Mouse (Mus musculus): ENCODE measurements around the gene Fam71b. TPM values are rescaled to one million over a fixed set of nuclear protein-coding genes. Genes with fewer than 3 reads are reported as not detected.

Fam71b gene
- total and polyA plus RNA-seq, 2 experiments from 2014 or later = not detected

DNA sequence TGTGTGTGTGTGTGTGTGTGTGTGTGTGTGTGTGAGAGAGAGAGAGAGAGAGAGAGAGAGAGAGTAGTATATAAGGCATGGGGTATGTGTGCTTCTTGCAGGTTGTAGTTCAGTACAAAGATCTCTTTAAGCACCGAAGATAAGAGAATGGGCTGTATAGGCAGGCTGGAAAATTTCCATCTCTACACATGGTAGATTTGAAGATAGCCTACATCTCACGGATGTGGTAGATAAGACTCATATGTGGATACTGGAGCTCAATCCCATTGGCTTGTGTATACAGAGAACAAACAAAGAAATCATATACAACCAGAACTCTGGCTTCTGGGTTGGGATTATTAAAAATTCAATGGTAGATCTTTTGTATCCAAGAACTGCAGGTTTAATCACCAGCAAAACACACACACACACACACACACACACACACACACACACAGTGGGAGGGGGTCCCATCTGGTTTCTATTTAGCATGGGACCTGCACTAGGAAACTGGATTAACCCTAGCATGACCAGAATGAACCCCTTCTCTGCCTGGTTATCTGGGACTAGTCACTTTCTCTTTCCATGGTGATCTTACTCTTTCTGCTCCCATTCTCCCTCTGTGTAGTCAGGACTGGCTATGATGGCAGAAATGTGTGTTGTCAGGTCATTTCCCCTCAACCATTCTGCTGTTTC, 35.2 kb upstream of the Fam71b start:
- no peak overlapping the region for H3K4me2 ChIP-seq (ENCODE audit: low read depth, low read length)
- no peaks in the 10 kb centered on the region for H3K27me3 ChIP-seq (ENCODE audit: control insufficient read depth, insufficient read depth, low read length)

DNA sequence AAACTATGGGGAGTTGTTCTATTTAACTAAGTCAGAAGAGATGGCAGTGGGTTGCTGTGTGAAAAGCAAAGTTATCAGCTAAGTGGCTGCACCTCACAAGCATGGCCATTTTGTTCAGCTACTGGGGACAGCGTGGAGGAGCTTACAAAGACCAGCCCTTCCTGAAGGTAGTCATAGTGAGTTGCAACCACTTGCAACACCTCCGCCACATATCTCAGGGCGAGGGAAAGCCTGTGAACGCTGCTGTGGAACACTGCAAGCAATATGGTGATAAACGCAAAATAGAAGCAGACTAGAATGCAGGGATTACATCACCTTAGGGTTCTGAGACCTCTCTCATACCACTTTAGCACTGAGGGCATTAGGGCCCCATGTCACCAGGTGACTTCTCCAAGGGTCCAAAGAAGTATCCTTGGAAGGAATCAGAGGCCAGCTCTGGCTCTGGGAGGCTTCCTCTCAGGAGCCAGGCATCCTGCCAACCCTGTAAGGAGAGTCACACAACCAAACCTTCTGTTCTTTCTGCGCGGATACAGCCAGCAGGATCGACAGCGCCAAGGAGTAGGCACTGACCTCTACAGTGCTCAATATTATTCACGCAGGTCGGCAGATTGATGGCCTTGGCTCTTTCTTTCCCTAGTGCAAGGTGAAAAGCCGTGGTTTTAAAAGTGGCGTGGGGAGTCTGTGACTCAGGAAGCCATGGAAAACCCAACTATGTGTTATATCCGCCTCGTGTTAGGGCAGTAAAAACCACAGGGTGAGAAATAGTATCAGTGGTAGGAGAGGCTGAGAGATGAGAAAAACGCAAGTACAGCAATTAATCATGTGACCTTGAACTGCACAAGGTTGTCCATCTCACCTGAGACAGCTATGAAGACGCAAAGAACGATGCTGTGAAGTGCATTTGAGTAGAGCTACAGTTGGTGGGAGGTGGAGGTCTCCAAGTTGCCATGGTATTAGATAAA, 34.0 kb upstream of the Fam71b start:
- DNase-seq (ENCODE audit: low spot score) = no peak
- H3K9me3 ChIP-seq (replicated peaks; ENCODE audit: control insufficient read depth, low read length) = no peaks in the 10 kb centered on the region
- H3K27me3 ChIP-seq (ENCODE audit: control insufficient read depth, insufficient read depth, low read length) = no peaks in the 10 kb centered on the region
- TF ChIP-seq EP300 (IDR thresholded peaks at IDR 0.05; ENCODE audit: low read depth) = no peak
- no peak for TF ChIP-seq CTCF (IDR thresholded peaks at IDR 0.05; ENCODE audit: low read depth)
- H3K4me3 ChIP-seq (ENCODE audit: low read depth, low read length) = no peak overlapping the region
- H3K36me3 ChIP-seq (replicated peaks; ENCODE audit: control insufficient read depth, insufficient read depth, low read length) = no peaks in the 10 kb centered on the region
- no peak overlapping the region for H3K9ac ChIP-seq (replicated peaks; ENCODE audit: low read depth, low read length)
- H3K27ac ChIP-seq (ENCODE audit: low read depth) = no peak overlapping the region
- ATAC-seq (ENCODE audit: insufficient read depth, low read depth) = no peak
- H3K4me1 ChIP-seq (ENCODE audit: control insufficient read depth, insufficient read depth) = no peaks in the 10 kb centered on the region
- WGBS = 80% methylated on average over 18 of the region's 18 CpGs
- H3K4me2 ChIP-seq (ENCODE audit: low read depth, low read length) = no peak overlapping the region

More for the DNA sequence above, 35.2 kb upstream of the Fam71b start:
- ATAC-seq (ENCODE audit: insufficient read depth, low read depth) (no peak), DNase-seq (ENCODE audit: low spot score) (no peak)
- H3K9me3 ChIP-seq (replicated peaks; ENCODE audit: control insufficient read depth, low read length) = no peaks in the 10 kb centered on the region
- H3K9ac ChIP-seq (replicated peaks; ENCODE audit: low read depth, low read length) = no peak overlapping the region
- 63% methylated on average over 2 of the region's 2 CpGs for WGBS
- no peak overlapping the region for H3K27ac ChIP-seq (ENCODE audit: low read depth)
- no peak overlapping the region for H3K4me3 ChIP-seq (ENCODE audit: low read depth, low read length)
- H3K36me3 ChIP-seq (replicated peaks; ENCODE audit: control insufficient read depth, insufficient read depth, low read length) = no peaks in the 10 kb centered on the region
- TF ChIP-seq CTCF (IDR thresholded peaks at IDR 0.05; ENCODE audit: low read depth) = no peak
- TF ChIP-seq EP300 (IDR thresholded peaks at IDR 0.05; ENCODE audit: low read depth) = no peak
- no peaks in the 10 kb centered on the region for H3K4me1 ChIP-seq (ENCODE audit: control insufficient read depth, insufficient read depth)

DNA sequence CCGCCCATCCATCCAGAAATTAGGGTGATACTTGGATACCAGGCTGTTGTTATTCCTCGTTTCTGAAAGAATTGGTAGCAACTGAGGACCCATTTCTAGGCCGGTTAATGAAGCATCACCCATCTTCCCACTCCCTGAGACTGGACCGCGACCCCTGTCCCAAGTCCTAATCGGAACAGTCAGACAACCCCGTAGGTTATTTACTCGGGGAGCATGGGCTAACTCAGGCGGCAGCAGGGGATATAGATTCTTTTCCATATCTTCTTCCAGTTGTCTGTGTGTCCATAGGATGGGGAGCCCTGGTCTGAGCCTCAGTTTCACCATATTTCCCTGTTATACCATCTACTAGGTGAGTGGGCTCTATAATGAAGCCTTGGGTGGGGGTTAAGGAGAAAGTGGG, 32.5 kb upstream of the Fam71b start:
- no peaks in the 10 kb centered on the region for H3K4me1 ChIP-seq (ENCODE audit: control insufficient read depth, insufficient read depth)
- ATAC-seq (ENCODE audit: insufficient read depth, low read depth) (no peak), DNase-seq (ENCODE audit: low spot score) (no peak)
- no peak overlapping the region for H3K4me2 ChIP-seq (ENCODE audit: low read depth, low read length)
- no peaks in the 10 kb centered on the region for H3K27me3 ChIP-seq (ENCODE audit: control insufficient read depth, insufficient read depth, low read length)
- 90% methylated on average over 9 of the region's 9 CpGs for WGBS
- H3K9me3 ChIP-seq (replicated peaks; ENCODE audit: control insufficient read depth, low read length) = no peaks in the 10 kb centered on the region
- TF ChIP-seq EP300 (IDR thresholded peaks at IDR 0.05; ENCODE audit: low read depth) (no peak), CTCF (IDR thresholded peaks at IDR 0.05; ENCODE audit: low read depth) (no peak)
- H3K9ac ChIP-seq (replicated peaks; ENCODE audit: low read depth, low read length) = no peak overlapping the region
- no peak overlapping the region for H3K27ac ChIP-seq (ENCODE audit: low read depth)
- H3K4me3 ChIP-seq (ENCODE audit: low read depth, low read length) = no peak overlapping the region
- no peaks in the 10 kb centered on the region for H3K36me3 ChIP-seq (replicated peaks; ENCODE audit: control insufficient read depth, insufficient read depth, low read length)

DNA sequence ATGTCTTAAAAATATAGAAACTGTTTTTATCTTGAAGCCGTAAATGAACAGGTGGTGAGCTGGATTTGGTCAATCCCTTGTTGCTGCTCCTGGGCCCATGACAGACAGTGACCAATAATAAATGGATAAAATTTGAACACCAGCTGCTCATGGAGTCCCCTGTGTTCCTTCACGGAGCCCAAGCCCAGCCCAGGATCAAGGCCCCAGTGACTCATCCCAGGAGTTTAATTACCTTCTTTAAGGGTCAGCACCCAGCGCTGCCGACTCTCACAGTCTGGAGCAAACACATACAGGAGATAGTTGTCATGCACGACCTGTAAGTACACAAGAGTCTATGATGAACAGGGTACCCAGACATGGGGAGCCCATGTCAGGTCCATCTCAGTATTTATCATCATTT, 30.6 kb upstream of the Fam71b start:
- no peak for DNase-seq (ENCODE audit: low spot score)
- Histone ChIP-seq H3K27ac (ENCODE audit: low read depth) (no peak overlapping the region), H3K36me3 (replicated peaks; ENCODE audit: control insufficient read depth, insufficient read depth, low read length) (no peaks in the 10 kb centered on the region), H3K4me3 (ENCODE audit: low read depth, low read length) (no peak overlapping the region), H3K9ac (replicated peaks; ENCODE audit: low read depth, low read length) (no peak overlapping the region), H3K4me2 (ENCODE audit: low read depth, low read length) (no peak overlapping the region), H3K4me1 (ENCODE audit: control insufficient read depth, insufficient read depth) (no peaks in the 10 kb centered on the region), H3K27me3 (ENCODE audit: control insufficient read depth, insufficient read depth, low read length) (no peaks in the 10 kb centered on the region), H3K9me3 (replicated peaks; ENCODE audit: control insufficient read depth, low read length) (no peaks in the 10 kb centered on the region)
- 81% methylated on average over 5 of the region's 5 CpGs for WGBS
- TF ChIP-seq EP300 (IDR thresholded peaks at IDR 0.05; ENCODE audit: low read depth) (no peak), CTCF (IDR thresholded peaks at IDR 0.05; ENCODE audit: low read depth) (no peak)
- ATAC-seq (ENCODE audit: insufficient read depth, low read depth) = no peak

DNA sequence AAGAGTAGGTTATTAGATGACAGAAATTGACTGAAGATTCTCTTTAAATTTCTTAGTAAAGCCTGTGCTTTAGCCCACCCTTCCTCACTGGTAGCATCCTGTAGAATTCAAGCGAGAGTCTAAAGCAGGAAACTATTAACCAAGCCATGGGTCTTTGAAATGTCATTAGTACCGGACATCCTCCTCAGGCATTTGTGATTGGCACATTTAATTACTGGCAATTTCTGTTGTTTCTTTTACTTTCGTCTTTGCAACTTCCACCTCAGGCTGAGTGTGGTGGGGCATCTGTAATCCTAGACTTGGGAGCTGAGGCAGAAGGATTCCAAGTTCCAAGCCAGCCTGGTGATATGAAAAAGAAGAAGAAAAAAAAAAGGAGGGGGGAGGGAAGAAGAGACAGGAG, 30.0 kb upstream of the Fam71b start:
- Histone ChIP-seq H3K4me3 (ENCODE audit: low read depth, low read length) (no peak overlapping the region), H3K4me2 (ENCODE audit: low read depth, low read length) (no peak overlapping the region), H3K27ac (ENCODE audit: low read depth) (no peak overlapping the region), H3K9ac (replicated peaks; ENCODE audit: low read depth, low read length) (no peak overlapping the region), H3K36me3 (replicated peaks; ENCODE audit: control insufficient read depth, insufficient read depth, low read length) (no peaks in the 10 kb centered on the region), H3K4me1 (ENCODE audit: control insufficient read depth, insufficient read depth) (no peaks in the 10 kb centered on the region), H3K27me3 (ENCODE audit: control insufficient read depth, insufficient read depth, low read length) (no peaks in the 10 kb centered on the region), H3K9me3 (replicated peaks; ENCODE audit: control insufficient read depth, low read length) (no peaks in the 10 kb centered on the region)
- ATAC-seq (ENCODE audit: insufficient read depth, low read depth) (no peak), DNase-seq (ENCODE audit: low spot score) (no peak)
- no peak for TF ChIP-seq CTCF (IDR thresholded peaks at IDR 0.05; ENCODE audit: low read depth)
- no peak for TF ChIP-seq EP300 (IDR thresholded peaks at IDR 0.05; ENCODE audit: low read depth)
- 67% methylated on average over 3 of the region's 3 CpGs for WGBS
